ENCODE assay signal across 10 mouse cellular contexts in the genomic region with DNA sequence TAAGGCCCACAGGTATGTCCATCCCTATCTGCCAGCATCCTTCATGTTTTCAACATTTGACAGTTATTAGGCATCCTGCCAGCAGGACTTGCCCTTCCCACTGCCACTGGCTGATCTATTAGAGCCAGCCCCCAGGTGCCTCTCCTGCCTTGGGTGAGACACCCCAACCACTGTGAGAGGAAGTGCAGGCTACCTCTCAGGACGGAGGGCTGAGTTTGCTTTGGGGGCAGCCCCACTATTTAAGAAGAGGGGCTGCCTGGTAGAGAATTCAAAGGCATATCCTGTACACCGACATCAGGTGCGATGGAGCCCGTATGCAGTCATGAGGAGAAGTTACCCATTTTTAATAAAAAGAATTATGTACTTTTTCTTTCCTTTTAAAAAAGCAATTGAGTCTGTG. TPM values are rescaled to one million over a fixed set of nuclear protein-coding genes. Genes with fewer than 3 reads are reported as not detected.
DNase-seq lines count a peak whose midpoint lies in the region; ATAC-seq and TF ChIP-seq lines count a peak whose summit lies in the region.
"Not testable (repeated sequence)": the region's sequence is repeated elsewhere in the genome, so short reads cannot be mapped to it uniquely, and the experiment has no call there.
"Had no signal": no experiment of that assay in that cellular context is flagged by ENCODE, and none has a peak within 500 bp of the region (broad histone marks: within the 10 kb centered on the region; RNA-seq: fewer than 3 reads in every experiment).

No protein-coding gene starts in this region.

- H3K27ac ChIP-seq in hindbrain, postnatal 0 days: not testable (repeated sequence)

- WGBS in hindbrain, postnatal 0 days: 90% methylated on average over 3 of the region's 4 CpGs

- H3K9ac ChIP-seq in hindbrain, postnatal 0 days (replicated peaks; ENCODE audit: low read length): not testable (repeated sequence)

- not testable (repeated sequence) for H3K4me1 ChIP-seq in hindbrain, postnatal 0 days (ENCODE audit: insufficient read depth, low read length)

- ATAC-seq in hindbrain, postnatal 0 days: 0 out of 2 replicates have a peak, but pooled peaks have one; percentile 18

- H3K27me3 ChIP-seq in hindbrain, postnatal 0 days (ENCODE audit: insufficient read depth, low read length): not testable (repeated sequence)

- H3K4me3 ChIP-seq in hindbrain, postnatal 0 days (ENCODE audit: low read length): not testable (repeated sequence)

- H3K4me2 ChIP-seq in hindbrain, postnatal 0 days (ENCODE audit: low read depth, low read length): not testable (repeated sequence)

- not testable (repeated sequence) for H3K36me3 ChIP-seq in hindbrain, postnatal 0 days (ENCODE audit: insufficient read depth, low read length)

- peak; percentile 17 to 31 for DNase-seq in cerebellum, postnatal 10 days
- DNase-seq in embryo, embryonic 10 days (ENCODE audit: low spot score): peak; percentile 0
- DNase-seq in gastrocnemius, postnatal 25 days: peak; percentile 6
- DNase-seq in heart, adult 11 months: peak; percentile 89
- not testable (repeated sequence) for DNase-seq in hindbrain, postnatal 0 days (ENCODE audit: low spot score)
- DNase-seq in thymus, postnatal 4 days: peak; percentile 28

- TF ChIP-seq CTCF in hindbrain, postnatal 0 days (IDR thresholded peaks at IDR 0.05; ENCODE audit: low read depth): not testable (repeated sequence)

- H3K9me3 ChIP-seq in hindbrain, postnatal 0 days (ENCODE audit: low read length): not testable (repeated sequence)

RNA-seq across cellular contexts. Expression of a gene that starts 10.0 kb away (rescaled TPM):
- total RNA-seq in gastrocnemius, postnatal 25 days (2021): 10 to 100 TPM; 49.0 to 51.0 TPM
- 108 and 138 TPM in 2 replicates for total RNA-seq in hindbrain, postnatal 0 days (2014; rRNA removed)
- 294 and 303 TPM in 2 replicates for polyA plus RNA-seq in hindbrain, postnatal 0 days (2015; fragmentation: Nextera tagmentation; extraction: Ambion mirVana)

RNA-seq across cellular contexts. Expression of a gene that starts 13.2 kb away (rescaled TPM):
- total RNA-seq in gastrocnemius, postnatal 25 days (2021): under 1 TPM in 1 of 2 experiments, not detected in 1; 0.36 TPM
- 0.32 and 0.42 TPM in 2 replicates for total RNA-seq in hindbrain, postnatal 0 days (2014; rRNA removed)
- polyA plus RNA-seq in hindbrain, postnatal 0 days (2015; fragmentation: Nextera tagmentation; extraction: Ambion mirVana): 0.73 and 0.79 TPM in 2 replicates
- total RNA-seq: MEL had no signal
- polyA plus RNA-seq: adrenal gland, adult 2 months; G1E; Patski had no signal

RNA-seq across cellular contexts. Expression of a gene that starts 44.2 kb away (rescaled TPM):
- 1 to 10 TPM; 2.0 to 2.8 TPM for total RNA-seq in gastrocnemius, postnatal 25 days (2021)
- total RNA-seq in hindbrain, postnatal 0 days (2014; rRNA removed): 15.4 and 20.5 TPM in 2 replicates
- polyA plus RNA-seq in hindbrain, postnatal 0 days (2015; fragmentation: Nextera tagmentation; extraction: Ambion mirVana): 14.7 and 22.5 TPM in 2 replicates
